Mouse (Mus musculus) hindbrain, embryonic 16.5 days (tissue): Measurements from ENCODE around the gene Lypd3. TPM values are rescaled to one million over a fixed set of nuclear protein-coding genes. Genes with fewer than 3 reads are reported as not detected.

Experiments
- ATAC-seq: fragments of 200-750 bp; cut with Nextera tagmentation; 2 replicates; pipeline ENCODE4 v1.8.0; 2017; ENCODE audit warnings: moderate TSS enrichment, moderate library complexity
- H3K27ac ChIP-seq: fragments of 300-500 bp; sonication (generic); 2 replicates; pipeline ENCODE4 v1.5.1; 2014; ENCODE audit warnings: low read depth, mild to moderate bottlenecking, control low read depth, low read length, moderate library complexity
- H3K27me3 ChIP-seq: fragments of 300-500 bp; sonication (generic); replicated peaks from 2 replicates; pipeline ENCODE4 v1.6.1; 2014; ENCODE audit warnings: low read length; ENCODE audit not compliant: control insufficient read depth, insufficient read depth
- H3K36me3 ChIP-seq: fragments of 300-500 bp; sonication (generic); 2 replicates; pipeline ENCODE4 v1.6.1; 2014; ENCODE audit warnings: mild to moderate bottlenecking, low read length, moderate library complexity, mixed read lengths; ENCODE audit not compliant: control insufficient read depth, insufficient read depth
- H3K4me1 ChIP-seq: fragments of 300-500 bp; sonication (generic); 2 replicates; pipeline ENCODE4 v1.6.1; 2014; ENCODE audit warnings: low read depth, low read length; ENCODE audit not compliant: control insufficient read depth, insufficient read depth
- H3K4me2 ChIP-seq: fragments of 300-500 bp; sonication (generic); 2 replicates; pipeline ENCODE4 v1.6.1; 2014; ENCODE audit warnings: mild to moderate bottlenecking, low read length, control low read depth, moderate library complexity
- H3K4me3 ChIP-seq: fragments of 300-500 bp; sonication (generic); 2 replicates; pipeline ENCODE4 v1.5.1; 2014; ENCODE audit warnings: mild to moderate bottlenecking, low read length, control low read depth, moderate library complexity
- H3K9ac ChIP-seq: fragments of 300-500 bp; sonication (generic); 2 replicates; pipeline ENCODE4 v1.6.1; 2014; ENCODE audit warnings: low read depth, mild to moderate bottlenecking, control low read depth, low read length, moderate library complexity
- H3K9me3 ChIP-seq: fragments of 300-500 bp; sonication (generic); 2 replicates; pipeline ENCODE4 v1.6.1; 2014; ENCODE audit warnings: mild to moderate bottlenecking, low read length, moderate library complexity; ENCODE audit not compliant: control insufficient read depth
- WGBS: fragments of 180-500 bp; shearing (Covaris S2); extraction: QIAGEN DNeasy Blood & Tissue Kit; methylation state at CpG from one replicate; pipeline ENCODE4 v1.1.7; 2014; 5-methylcytosine and 5-hydroxymethylcytosine counted together
- polyA plus RNA-seq: library from polyadenylated mRNA; unstranded; fragments of >200 nt; fragmentation: Nextera tagmentation; extraction: Ambion mirVana; gene quantifications from 2 replicates; pipeline ENCODE4 v1.2.1, GENCODE M21; 2015

Lypd3 gene
- polyA plus RNA-seq, 1 experiment from 2014 or later, result 0.78 TPM

DNA sequence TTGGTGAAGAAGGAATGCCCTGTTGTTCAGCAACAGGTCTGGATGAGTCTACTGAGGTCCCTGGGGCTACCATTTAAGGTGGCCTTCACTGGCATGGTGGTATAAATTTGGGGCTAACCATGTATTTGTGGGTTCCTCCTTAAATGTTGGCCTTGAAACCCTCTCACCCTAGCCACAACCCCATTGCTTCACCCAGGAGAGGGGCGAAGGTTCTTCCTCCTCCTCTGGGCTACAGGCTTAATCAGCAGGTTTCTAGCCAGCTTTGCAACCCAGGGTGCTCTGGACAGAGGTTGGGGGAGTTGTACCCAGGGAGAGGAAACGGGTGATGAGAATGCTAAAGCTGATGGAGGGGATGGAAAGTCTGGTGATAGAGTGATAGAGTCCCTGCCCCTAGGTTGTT lies 40.9 kb upstream of the Lypd3 start:
- no peaks in the 10 kb centered on the region for H3K27me3 ChIP-seq
- 86% methylated on average over 2 of the region's 2 CpGs for WGBS
- no peak overlapping the region for H3K4me2 ChIP-seq

DNA sequence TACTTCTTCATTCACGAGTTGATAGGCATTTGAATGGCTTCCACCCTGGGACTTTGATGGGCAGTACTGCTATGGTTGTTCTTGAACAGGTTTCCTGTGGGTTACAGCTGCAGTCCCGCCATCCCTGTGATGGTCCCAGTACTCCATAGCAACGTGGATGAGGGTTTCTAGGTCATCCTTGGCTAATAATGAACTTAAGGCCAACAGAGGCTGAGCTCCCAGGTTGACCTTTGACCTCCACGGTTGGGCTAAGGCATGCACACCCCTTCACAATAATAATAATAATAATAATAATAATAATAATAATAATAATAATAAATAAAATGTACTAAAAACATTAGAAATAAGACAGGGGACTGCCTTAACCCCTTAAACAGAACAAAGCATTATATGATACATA lies 38.2 kb upstream of the Lypd3 start:
- no peak overlapping the region for H3K9ac ChIP-seq
- no peak for ATAC-seq
- H3K36me3 ChIP-seq, result no peaks in the 10 kb centered on the region
- no peak overlapping the region for H3K4me2 ChIP-seq
- H3K4me1 ChIP-seq, result peaks cover 10% of the 10 kb centered on the region
- H3K27me3 ChIP-seq, result no peaks in the 10 kb centered on the region
- 69% methylated on average over 4 of the region's 4 CpGs for WGBS
- H3K27ac ChIP-seq, result no peak overlapping the region
- H3K4me3 ChIP-seq, result no peak overlapping the region
- H3K9me3 ChIP-seq, result no peaks in the 10 kb centered on the region

More for the DNA sequence above, 40.9 kb upstream of the Lypd3 start:
- no peak for ATAC-seq
- Histone ChIP-seq H3K9me3 (no peaks in the 10 kb centered on the region), H3K9ac (no peak overlapping the region), H3K36me3 (no peaks in the 10 kb centered on the region), H3K4me1 (peaks cover 13% of the 10 kb centered on the region), H3K27ac (no peak overlapping the region), H3K4me3 (no peak overlapping the region)

DNA sequence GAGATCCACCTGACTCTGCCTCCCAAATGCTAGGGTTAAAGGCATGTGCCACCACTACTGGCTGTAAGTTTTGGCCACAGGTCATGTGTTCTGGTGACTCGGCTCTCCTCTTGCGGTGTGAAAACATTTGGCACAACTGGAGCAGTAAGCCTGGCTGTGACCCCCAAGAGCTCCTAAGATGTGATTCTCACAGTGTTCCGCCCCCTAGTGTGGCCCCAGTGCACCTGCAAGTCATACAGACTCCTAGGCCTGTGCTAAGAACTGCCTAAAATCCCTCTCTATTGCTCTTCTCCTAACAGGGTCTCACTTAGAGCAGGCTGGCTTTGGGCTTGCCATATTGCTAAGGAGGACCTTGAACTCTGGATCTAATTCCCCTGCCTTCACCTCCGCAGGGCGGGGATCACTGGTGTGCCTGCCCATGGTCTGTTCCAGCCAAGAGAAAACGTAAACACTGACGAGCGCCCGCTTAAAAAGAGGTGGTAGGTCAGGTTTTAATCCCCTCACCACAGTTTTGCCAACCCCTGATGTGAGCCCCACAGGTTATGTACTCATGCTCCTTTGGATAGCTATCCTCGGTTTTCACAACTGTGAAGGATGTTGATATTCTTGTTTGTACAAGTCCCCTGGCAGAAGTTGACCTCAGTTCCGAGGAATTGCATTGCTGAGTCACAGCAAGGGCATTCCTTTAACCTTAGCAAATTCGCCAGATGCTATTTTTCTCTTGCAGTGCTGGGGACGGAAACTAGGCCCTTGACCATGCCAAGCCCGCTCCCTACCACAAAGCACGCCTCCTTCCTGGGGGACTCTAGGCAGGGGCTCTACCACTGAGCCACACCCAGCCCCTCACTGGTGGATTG lies 36.9 kb upstream of the Lypd3 start:
- 0 out of 2 replicates have a peak, but pooled peaks cover 5% of the 10 kb centered on the region for H3K4me1 ChIP-seq
- H3K27ac ChIP-seq, result no peak overlapping the region
- H3K9me3 ChIP-seq, result no peaks in the 10 kb centered on the region
- no peaks in the 10 kb centered on the region for H3K36me3 ChIP-seq
- H3K4me3 ChIP-seq, result no peak overlapping the region
- no peak overlapping the region for H3K4me2 ChIP-seq
- H3K9ac ChIP-seq, result no peak overlapping the region
- no peaks in the 10 kb centered on the region for H3K27me3 ChIP-seq
- WGBS, result 81% methylated on average over 15 of the region's 15 CpGs
- ATAC-seq, result no peak

DNA sequence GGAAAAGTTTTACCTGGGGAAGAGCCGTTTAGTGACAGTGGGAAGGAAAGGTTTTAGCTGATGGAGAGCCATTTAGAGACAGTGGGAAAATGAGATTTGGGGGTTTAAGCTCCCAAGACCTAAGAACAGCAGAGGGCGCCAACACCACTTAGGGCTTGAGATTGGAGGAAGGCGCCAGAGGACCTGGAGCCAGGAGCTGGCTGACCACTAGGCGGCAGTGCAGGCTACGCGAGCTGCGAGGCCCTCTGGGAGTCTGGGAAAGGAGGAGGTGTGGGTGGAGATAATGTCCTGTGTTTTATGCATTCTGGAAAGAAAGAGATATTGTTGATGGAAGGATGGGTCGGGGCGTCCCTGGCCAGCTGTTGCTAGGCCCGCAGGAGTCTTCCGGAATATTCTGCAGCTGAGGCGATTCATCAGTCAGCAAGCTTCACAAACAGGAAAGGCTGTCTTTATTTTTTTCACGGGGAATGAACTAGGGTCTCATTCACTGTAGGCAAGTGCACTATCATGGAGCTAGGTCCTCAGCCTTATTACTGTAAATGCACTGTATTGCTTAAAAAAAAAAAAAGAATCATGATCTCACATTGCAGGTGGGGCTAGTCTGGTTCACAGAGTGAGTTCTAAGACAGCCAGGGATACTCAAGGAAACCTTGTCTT lies 35.3 kb upstream of the Lypd3 start:
- H3K9me3 ChIP-seq, result no peaks in the 10 kb centered on the region
- H3K4me1 ChIP-seq, result no peaks in the 10 kb centered on the region
- peak overlapping the region; percentile 51; the same call in 1 of the 2 replicates for H3K9ac ChIP-seq
- H3K27me3 ChIP-seq, result no peaks in the 10 kb centered on the region
- H3K4me3 ChIP-seq, result peak overlapping the region; percentile 30; the same call in 1 of the 2 replicates
- H3K36me3 ChIP-seq, result no peaks in the 10 kb centered on the region
- 0 out of 2 replicates have a peak overlapping the region, but pooled peaks have one; percentile 24 for H3K27ac ChIP-seq
- 2% methylated on average over 13 of the region's 13 CpGs for WGBS
- peak overlapping the region; percentile 60 for H3K4me2 ChIP-seq
- ATAC-seq, result peak; percentile 94

DNA sequence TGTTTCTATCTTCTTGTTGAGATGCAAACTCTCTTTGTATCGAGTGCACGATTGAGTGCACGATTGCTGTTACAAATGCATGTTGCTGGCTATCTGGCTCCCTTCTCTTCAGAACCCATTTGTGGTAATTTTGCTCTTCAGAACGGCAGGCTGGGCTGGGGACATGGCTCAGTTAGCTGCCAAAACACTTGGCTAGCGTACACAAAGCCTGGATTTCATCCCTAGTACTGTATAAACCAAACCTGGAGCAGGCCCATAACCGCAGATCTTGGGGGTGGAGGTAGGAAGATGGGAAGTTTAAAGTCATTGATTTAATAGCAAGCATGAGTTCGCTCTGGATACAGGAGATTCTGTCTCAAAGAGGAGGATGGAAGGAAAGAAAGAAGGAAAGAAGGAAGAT lies 30.8 kb upstream of the Lypd3 start:
- Histone ChIP-seq H3K27ac (no peak overlapping the region), H3K4me2 (no peak overlapping the region), H3K9ac (no peak overlapping the region), H3K4me3 (no peak overlapping the region), H3K4me1 (peaks cover 3% of the 10 kb centered on the region), H3K9me3 (0 out of 2 replicates have a peak, but pooled peaks cover 2% of the 10 kb centered on the region), H3K27me3 (peaks cover 11% of the 10 kb centered on the region), H3K36me3 (no peaks in the 10 kb centered on the region; the same call in 1 of the 2 replicates)
- no peak for ATAC-seq
- WGBS, result 79% methylated on average over 7 of the region's 7 CpGs

DNA sequence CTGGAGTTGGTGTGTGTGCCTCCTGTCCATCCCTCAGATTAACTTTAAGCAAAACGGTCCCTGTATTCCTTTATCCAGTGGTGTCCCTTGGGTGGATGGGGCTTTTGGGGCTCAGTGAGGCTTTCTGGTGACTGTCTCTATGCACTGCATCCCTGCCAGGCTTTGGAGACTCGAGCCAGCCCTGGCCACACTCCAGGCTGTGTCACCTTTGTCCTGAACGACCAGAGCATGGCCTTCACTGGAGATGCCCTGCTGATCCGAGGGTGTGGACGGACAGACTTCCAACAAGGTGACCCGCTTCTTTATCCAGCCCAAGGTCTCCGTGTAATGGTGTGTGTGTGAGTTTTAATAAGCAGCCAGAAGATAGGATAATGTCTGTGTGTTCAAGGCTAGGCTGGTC lies 30.3 kb upstream of the Lypd3 start:
- Histone ChIP-seq H3K27ac (no peak overlapping the region), H3K9ac (no peak overlapping the region), H3K4me3 (no peak overlapping the region), H3K36me3 (no peaks in the 10 kb centered on the region; the same call in 1 of the 2 replicates), H3K4me2 (no peak overlapping the region), H3K9me3 (0 out of 2 replicates have a peak, but pooled peaks cover 2% of the 10 kb centered on the region), H3K4me1 (peaks cover 8% of the 10 kb centered on the region), H3K27me3 (peaks cover 14% of the 10 kb centered on the region)
- 76% methylated on average over 7 of the region's 7 CpGs for WGBS
- no peak for ATAC-seq

DNA sequence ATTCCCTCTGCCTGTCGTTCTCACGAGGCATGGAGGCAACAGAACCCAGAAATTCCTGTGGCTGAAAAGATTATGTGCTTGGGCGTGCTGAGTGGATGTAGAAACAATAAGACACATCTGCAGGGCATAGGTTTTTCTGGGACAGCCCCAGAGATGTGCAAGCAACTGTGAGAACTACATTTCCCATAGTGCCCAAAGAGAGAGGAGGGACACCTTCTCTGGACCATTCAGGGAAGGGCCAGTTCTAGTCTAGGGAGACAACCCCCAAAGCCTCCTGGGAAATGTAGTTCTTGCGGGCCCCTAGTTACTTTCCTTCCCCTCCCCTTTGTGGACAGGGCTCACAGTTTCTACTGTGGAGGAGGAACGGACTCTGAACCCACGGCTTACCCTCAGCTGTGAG lies 28.3 kb upstream of the Lypd3 start:
- no peak overlapping the region for H3K4me2 ChIP-seq
- no peaks in the 10 kb centered on the region; the same call in 1 of the 2 replicates for H3K36me3 ChIP-seq
- peaks cover 32% of the 10 kb centered on the region for H3K27me3 ChIP-seq
- peaks cover 15% of the 10 kb centered on the region for H3K4me1 ChIP-seq
- H3K9me3 ChIP-seq, result 0 out of 2 replicates have a peak, but pooled peaks cover 2% of the 10 kb centered on the region
- H3K4me3 ChIP-seq, result no peak overlapping the region
- WGBS, result 48% methylated on average over 6 of the region's 6 CpGs
- ATAC-seq, result peak; percentile 70
- H3K27ac ChIP-seq, result no peak overlapping the region
- H3K9ac ChIP-seq, result no peak overlapping the region

DNA sequence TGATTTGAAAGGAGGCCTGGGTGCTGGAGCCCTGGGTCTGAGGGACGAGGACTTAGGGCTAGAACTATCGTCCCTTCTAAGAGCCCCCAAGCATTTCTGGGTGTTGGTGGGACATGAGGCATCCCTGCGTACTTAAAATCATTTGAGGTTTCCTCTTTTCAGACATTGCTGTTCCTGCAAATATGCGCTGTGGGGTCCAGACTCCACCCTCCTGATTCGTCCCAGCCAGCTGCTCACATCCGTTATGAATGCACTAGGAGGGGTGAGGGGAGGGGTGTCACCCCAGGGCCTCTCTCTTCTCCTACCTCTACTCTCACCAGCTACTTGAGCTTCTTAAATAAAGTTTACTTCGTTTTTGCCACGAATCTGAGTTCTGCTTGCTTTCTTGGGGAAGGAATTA lies 27.8 kb upstream of the Lypd3 start:
- H3K27me3 ChIP-seq, result peaks cover 38% of the 10 kb centered on the region
- WGBS, result 65% methylated on average over 8 of the region's 8 CpGs

More for the DNA sequence above, 27.8 kb upstream of the Lypd3 start:
- Histone ChIP-seq H3K4me1 (peaks cover 15% of the 10 kb centered on the region), H3K9me3 (0 out of 2 replicates have a peak, but pooled peaks cover 2% of the 10 kb centered on the region), H3K4me2 (no peak overlapping the region), H3K27ac (no peak overlapping the region), H3K4me3 (no peak overlapping the region), H3K36me3 (no peaks in the 10 kb centered on the region; the same call in 1 of the 2 replicates), H3K9ac (no peak overlapping the region)
- ATAC-seq, result no peak
